Mouse (Mus musculus): Measurements from ENCODE around the gene Wwox.

Wwox gene

DNA sequence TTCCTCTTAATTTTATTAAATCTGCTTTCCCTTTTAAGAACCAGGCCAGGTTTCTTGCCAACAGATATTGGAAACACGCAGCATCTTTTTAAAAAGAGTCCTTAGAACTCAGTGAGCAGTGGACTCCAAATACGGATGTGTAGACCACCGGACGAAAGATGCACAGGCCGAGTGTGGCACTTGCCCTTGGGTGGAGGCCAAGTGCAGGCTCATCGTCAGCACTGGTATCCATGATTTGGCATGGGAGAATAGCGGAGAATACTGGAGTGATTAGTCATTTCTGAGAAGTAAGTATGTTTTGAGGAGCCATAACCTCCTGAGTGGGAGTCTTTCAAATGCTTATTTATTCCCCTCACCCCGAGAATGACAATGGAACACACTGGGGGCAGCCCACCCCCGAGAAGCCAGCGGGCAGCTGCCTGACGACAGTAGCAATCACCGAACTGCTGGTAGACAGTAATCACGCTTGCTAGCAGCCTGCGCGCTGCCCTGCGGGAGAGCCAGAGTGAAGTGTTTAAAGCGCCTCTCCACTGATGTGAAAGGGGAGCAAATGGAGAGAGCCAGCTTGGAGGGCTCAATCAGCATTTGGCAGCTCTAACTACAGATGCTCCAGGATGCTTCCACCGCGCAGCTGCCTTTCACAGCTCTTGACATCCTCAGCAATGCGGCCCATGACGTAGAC, 29.2 kb downstream of the Wwox start:
- no peak for DNase-seq (ENCODE audit: low spot score in 2 of 2)

DNA sequence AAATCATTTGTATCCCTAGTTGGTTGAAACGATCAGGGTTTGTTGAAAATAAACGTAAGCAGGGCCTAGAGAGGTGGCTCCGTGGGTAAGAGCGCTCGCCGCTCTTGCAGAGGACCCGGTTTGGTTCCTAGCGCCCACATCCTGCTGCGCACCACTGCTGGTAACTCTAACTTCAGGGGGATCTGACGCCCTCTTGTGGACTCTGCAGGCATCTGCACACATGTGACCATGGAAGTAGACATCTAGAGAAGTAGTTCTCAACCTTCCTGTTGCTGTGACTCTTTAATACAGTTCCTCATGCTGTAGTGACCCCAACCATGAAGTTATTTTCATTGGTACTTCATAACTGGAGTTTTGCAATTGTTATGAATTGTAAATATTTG, 29.7 kb downstream of the Wwox start:
- DNase-seq (ENCODE audit: low spot score in 2 of 2), result no peak

DNA sequence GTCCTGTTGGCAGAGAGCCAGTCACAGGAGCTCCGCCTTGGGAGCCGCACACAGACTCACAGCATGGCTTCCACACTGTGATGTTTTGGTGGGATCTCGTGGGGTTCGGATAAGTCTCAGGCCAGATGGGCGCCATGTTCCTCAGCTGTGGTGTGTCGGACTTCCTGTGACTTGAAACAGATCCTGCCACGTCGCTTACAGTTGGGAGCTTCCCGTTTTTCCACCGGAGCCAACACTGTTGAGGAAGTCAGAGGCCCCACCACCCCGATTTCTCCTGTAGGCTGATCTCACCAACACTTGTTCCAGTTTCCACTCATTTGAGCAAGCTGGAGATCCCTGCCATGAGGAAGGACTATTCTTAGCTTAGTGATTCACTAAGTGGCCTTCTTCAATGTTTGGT, 34.1 kb downstream of the Wwox start:
- no peak for DNase-seq (ENCODE audit: low spot score in 2 of 2)

DNA sequence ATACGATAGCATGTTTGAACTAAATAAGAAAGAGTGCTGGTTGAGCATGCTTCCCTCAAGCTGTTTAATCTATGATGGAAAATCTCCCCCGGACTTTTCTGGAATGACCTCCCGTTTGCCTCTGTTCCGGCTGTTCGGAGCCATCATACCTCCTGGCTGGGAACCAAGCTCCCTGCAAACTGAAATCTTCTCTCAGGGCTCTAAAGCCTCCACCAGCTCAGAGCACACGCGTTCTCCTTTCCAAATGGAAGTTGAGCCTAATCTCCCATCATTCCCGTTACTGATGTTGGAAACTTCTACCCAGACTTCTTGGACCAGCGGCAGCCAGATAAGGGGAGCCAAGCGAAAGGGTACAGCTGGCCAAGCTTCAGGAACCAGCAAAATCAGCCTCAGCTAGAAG, 37.5 kb downstream of the Wwox start:
- DNase-seq (ENCODE audit: low spot score in 2 of 2), result no peak

DNA sequence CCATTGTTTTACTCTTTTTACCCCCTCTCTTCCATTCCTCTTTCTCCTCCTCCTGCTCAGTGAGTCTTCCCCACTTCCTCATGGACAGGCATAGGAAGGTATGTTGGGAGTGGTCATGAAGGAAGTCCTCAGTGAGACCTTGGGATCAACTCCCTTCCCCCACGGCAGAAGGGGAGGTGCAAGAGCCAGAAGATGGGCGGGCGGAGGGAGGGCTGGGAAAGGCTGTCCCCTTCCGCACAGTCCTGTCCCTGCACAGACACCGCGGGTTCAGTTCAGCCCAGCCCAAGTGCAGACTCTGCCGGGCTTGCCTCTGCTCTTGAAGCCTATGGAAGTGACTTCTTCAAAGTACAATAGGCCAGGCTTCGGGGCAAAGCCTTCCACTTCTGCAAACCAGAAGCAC, 38.3 kb downstream of the Wwox start:
- DNase-seq (ENCODE audit: low spot score in 2 of 2), result no peak

DNA sequence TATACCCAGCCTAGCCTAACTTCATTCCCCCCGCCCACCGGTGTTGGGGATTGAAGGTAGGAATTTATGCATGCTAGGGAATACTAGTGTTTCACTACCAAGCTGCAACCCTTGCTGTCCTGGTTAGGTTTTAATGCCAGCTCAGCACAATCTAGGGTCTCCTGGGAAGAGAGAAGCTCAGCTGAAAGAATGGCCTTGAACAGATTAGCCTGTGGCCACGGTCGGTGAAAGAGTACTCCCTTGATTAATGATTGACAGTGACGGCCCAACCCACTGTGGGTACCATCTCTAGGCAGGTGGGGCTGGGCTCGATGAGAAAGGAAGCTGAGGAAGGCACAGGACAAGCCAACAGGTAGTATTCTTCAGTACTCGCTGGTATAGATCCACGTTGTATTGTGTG, 40.3 kb downstream of the Wwox start:
- no peak for DNase-seq (ENCODE audit: low spot score in 2 of 2)

DNA sequence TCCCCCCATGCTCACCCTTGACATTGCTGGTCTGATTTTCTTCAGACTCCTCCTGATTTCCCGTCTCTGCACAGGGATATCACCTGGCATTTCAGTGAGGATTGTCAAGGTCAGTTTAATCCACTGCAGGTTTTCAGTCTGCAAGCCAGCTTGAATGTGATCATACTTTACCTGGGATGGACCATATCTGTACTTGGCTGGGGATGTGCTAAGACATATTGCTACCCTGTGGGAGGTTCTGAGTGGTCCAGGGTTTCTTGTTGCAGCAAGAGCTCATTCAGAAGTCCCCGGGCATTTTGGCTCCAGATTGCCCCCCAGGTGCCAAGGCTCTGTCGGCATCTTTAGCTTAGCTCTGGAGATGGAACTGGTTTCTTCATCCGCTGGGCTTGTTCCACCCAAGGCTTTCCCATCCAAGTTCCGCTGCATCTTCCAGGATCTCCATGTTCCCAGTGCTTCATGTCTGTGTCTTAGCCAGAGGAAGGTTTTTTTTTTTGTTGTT, 52.3 kb downstream of the Wwox start:
- DNase-seq (ENCODE audit: low spot score in 2 of 2), result no peak

DNA sequence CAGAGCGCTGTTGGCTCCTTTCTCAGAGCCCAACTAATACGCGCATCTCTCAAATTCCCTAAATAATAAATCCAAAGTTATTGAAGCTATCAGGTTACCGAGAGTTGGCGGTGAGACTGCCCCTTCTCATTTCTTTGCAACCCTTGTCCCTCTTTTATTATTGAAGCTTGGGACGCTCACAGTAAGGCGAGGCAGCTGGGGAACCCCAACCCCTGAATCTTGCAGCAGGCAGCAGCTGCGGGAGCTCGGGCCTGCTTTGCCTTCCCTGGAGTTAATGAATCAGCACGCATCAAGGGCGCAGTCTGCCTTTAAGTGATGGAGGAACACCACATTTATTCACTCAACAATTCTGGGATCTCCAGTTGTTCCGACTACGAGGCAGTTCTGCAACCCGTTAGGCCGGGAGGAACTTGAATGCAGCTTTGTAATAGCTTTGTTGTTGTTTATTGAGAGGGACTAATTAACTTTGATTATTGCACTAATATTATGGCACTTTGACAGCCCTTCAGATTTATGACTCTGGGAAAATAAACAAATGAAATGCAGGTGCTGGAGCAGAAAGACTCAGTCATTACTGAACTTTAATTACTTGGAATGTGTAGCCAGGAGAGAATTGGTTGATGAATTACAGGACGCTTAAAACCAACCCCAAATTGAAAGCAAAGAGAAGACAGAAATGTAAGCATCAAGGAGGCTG, 60.1 kb downstream of the Wwox start:
- DNase-seq (ENCODE audit: low spot score in 2 of 2), result no peak

DNA sequence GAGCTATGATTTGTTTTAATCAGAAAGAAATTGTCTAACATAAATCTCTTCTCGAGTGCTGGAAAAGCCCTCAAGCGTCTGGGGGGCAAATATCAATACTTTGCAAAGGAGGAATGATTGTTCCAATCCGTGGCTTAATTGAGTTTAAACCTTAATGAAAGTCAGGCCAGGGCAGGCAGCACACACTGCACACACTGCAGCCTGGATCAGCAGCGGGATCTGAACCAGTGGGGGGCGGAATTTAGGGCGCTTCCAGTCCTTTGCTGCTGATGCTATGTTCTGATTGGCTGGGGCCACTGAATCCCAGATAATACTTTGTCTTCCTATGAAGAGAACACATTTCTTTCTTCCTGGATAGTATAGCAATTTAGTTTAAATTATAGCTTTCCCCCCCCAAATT, 62.5 kb downstream of the Wwox start:
- no peak for DNase-seq (ENCODE audit: low spot score in 2 of 2)

DNA sequence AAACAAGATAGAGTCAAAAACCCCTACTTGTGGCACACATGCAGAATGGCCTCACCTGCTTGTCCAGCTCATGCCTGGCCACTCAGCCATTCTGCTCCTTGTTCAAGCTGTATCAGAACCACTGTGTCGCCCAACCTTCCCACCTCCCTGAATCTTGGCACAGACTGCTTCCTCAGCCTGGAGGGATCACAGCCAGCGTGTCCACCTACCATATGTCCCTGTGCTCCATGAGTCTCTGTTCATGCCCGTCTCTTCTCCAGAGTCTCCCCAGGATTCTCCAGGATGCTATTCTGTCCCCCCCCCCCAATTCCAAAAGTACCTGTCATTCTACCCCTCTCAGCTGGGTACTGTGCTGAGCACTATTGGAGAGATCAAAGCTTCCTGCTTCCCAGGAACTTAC, 63.7 kb downstream of the Wwox start:
- DNase-seq (ENCODE audit: low spot score in 2 of 2), result no peak

DNA sequence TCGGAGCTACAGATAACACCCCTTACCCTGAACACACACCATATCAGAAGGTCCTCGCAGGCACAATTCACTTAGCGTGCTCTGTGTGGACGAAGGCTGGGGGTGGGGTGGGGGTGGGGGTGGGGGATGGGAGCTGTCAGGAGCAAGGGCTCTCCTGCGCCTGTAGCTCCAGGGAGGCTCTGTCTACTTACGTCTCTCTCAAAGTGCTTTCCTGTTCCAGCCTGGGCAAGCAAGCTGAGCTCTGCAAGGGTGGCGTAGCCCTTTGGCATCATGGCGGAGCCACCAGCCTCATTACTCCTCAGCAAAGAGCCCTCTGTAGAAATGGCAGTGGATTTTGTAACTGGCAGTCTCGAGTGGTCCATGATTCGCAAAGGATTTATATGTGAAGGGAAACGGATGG, 65.4 kb downstream of the Wwox start:
- no peak for DNase-seq (ENCODE audit: low spot score in 2 of 2)

DNA sequence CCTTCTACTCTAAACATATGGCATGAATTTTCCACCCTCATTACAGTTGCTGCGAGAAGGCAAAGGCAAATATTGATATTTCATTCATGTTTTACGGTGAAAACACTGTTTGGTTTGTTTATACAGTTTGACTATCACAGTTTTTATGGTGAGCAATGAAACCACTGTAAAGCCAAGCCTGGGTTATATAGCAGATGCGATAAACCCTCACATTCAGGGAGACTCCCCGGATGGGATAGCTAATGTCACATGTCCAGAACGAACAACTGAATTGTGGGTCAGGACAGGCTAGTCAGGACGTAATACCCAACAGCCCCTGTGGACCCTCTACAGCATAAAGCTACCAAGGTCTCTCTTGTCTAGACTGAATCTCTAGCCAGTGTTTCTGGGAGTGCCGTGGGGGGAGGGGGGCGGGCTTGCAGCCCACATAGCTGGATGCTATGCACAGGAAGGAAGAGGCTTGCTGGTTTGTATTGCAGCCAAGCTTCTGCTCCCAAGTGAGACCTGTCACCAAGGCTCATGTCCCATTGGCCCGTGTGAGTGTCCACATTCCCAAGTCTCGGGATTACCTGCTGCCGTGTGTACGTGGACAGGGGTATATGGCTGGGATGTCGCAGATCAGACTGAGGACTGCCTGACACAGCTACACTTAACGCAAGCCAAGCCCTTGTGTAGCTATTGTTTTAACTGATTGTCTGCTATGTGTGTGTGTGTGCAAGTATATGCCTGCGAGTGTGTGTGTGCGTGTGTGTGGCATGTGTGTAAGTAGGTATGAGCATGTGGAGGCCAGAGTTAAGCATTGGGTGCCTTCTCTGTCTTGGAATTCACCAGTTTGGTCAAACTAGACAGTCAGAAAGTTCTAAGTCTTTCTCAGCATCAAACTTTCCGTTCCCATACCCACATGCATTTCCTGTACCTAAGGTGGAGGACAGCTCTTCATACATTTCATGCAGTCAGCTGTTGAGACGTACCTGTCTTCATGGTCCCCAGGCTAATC, 66.2 kb downstream of the Wwox start:
- no peak for DNase-seq (ENCODE audit: low spot score in 2 of 2)

DNA sequence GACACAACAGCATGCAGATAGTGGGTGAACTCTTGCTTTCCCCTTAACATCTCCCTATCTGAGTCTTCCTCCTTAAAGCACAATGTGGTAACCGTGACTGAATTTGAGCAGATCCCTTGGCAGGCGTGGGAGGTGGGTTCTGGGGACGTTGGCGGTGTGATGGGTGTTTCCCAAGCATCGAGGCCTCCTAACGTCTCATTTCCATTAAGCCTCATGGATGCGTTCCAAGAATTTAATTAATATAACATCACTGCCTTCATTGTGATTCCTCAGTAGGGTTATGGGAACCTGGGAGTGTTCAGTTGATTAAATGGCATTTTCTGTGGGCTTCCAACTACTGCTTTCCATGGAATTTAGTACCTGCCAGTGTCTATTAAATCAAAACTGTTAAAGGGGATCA, 67.9 kb downstream of the Wwox start:
- no peak for DNase-seq (ENCODE audit: low spot score in 2 of 2)

DNA sequence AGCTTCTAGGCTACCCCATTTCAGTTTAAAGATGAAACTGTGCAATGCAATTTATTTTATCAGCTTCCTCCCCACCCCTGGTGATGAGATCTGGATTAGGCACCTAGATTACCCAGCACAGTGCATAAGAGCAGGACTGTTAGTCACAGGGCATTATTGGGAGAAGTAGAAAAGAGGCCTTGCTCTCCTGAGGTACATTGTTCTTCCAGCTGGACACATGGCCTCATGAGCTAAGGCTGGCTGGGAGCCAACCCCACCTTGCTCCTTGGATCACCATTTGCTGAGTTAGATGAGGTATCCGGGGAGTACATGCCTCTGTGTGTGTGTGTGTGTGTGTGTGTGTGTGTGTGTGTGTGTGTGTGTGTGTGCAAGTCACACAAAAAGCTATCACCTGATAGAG, 70.8 kb downstream of the Wwox start:
- no peak for DNase-seq (ENCODE audit: low spot score in 2 of 2)

DNA sequence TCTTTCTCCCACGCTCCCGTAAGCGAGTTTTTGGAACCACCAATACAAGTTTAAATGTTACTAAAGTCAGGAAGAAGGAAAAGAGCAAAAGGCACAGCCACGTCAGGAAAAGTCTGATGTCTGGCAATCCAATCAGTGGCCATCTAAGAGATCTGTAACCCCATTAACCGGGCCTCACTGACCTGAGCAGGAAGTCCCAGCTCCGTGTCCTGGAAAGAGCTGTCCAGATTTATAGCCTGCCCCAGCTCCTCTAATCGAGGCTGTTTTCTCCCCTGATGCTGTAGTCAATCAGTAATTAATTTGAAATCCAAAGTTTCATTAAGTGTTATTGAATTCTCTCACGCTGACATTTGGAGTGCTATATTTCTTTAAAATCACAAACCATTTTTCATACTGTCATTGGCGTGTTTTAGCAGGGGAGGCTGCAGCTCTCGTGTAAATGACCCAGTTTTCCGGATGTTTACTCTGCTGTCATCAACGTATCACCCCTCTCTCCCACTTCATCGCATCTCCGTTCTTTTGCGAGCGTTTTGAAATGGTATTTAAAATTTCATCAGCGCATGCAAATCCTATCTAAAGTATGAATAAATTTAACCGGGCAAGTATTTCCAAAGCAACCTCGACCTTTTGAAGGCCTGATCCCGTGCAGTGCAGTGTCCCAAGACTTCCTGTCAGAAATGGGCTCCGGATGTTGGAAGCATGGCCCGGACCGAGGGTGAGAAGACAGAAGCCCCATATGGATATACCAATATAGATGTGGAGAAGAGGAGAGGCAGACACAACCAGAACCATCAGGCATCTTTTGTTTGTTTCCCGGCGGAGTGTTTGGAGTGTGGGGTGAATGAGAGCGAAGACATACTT, 72.8 kb downstream of the Wwox start:
- DNase-seq (ENCODE audit: low spot score in 2 of 2), result no peak

DNA sequence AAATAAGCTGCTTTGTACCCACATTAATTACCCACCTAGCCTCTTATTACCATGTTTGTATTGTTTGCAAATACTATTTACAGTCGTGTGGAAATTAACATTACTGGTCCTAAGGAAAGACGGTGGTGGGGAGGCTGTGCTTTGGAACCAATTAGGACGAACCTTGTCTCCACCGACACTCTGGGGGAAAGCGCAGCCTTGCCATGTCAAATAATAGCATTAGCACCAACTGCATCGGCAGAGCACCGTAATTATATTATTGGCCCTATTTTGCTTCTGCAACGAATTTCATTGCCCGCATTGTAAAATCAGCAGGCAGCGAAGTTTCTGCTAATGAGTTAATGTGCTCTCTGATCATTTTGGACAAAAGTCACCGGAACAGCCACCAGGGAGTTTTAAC, 75.2 kb downstream of the Wwox start:
- DNase-seq (ENCODE audit: low spot score in 2 of 2), result no peak

DNA sequence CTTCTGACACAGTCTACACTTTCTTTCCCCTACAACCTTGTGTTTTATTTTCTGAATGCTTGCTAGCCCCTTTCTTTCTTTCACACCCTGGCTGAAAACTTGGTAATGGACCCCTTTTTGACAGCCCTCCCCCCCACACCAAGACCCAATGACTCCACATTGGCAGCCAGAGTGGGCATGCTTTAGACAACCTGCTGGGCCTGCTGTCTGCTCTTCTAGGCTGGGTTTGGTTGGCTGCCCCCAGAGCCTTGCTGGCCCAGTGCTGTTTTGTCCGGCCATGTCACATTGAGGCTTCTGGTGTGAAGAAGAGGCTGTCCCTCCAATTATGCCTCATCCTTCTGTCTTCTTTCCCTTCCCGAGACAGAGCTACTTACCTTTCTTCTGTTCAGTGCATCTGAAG, 83.6 kb downstream of the Wwox start:
- DNase-seq (ENCODE audit: low spot score in 2 of 2), result no peak

DNA sequence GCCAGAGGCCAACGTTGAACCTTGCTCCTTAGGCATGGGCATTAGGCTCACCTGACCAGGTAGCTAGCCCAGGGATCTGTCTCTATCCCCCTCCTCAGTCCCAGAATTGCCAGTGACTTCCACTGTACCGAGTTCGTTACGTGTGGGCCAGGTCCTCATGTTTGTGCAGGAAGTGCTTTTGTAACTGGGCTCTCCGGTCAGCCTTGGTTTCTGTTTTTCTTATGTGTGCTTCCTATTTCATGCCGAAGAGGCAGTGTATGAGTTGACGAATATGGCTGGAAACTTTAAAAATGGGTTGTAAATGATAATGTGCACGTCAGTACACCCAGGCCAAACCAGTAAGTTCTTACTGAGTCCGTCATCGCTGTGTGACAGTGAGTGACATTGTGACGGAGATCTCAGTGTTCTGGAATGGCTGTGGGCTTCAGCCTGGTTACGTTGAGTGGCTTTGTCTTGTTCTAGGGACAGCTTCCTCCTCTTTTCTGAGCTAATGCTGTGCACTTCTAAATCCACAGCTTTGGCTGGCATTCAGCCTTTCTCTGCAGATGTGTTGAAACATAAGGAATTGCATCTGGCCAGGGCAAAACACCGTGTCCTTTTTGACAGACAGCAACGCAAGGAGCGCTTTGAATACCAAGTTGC, 87.3 kb downstream of the Wwox start:
- DNase-seq (ENCODE audit: low spot score in 2 of 2), result no peak

DNA sequence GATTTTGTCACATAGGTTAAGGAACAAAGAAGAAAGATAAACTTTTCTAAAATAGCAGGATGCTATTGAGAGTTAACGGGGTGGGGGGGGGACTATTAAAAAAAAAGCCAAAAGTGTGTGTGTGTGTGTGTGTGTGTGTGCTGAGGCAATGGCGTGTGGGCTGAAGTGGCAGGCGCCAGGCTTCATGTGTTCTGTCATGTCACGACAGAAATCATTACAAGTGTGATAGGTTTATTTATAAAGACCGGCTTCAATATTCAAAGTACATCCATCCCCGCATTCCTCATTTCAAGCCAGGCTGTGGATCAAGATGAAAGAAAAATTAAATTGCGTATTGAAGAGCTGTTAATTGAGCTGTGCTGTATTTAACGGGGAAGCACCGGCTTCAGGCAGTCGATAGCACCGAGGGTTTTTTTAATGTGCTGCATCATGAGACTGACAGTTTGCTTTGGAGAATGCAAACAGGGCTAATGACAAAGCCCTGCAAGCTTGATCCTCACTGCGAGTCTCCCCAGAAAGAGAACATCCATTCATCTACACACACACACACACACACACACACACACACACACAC, 88.3 kb downstream of the Wwox start:
- DNase-seq (ENCODE audit: low spot score in 2 of 2), result no peak

DNA sequence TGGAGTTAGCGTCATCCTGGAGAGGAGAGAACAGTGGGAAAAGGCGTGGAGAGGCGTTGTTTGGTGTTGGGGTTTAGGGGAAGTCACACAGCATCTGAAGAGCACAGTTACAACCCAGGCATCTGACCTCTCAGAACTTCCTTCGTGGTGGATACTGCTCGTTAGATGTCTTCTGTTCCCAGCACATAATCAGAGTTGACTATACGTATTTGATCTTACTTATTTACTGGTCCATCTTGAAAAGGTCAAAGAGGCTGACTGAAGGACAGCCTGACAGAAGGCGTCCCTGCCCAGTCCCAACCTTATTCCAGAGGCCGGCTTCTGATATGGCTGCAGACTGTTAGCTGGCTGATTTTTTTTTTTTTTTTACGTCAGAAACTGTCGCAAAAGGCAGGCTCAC, 90.1 kb downstream of the Wwox start:
- no peak for DNase-seq (ENCODE audit: low spot score in 2 of 2)

DNA sequence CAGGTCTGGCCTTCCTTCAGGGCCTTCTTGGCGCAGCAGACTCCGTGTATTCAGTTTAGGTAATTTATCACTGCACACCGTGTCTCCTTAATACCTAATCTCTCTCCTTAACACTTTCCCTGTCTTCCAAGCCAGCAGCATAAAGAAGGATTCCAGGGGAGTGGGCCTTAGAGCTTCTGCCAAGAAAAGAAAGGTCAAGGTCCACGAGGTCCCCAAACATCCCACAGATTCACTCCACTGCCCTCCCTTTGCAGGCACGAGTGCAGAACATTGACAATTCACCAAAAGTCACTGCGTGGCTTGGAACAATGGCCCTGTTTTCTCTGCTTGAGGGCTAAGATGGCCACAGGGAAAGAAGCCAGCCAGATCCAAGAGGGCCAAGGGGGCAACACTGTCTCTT, 96.7 kb downstream of the Wwox start:
- DNase-seq (ENCODE audit: low spot score in 2 of 2), result no peak

All from thymus, postnatal 10 days (tissue).